ENCODE assay signal across 8 mouse cellular contexts in the genomic region with DNA sequence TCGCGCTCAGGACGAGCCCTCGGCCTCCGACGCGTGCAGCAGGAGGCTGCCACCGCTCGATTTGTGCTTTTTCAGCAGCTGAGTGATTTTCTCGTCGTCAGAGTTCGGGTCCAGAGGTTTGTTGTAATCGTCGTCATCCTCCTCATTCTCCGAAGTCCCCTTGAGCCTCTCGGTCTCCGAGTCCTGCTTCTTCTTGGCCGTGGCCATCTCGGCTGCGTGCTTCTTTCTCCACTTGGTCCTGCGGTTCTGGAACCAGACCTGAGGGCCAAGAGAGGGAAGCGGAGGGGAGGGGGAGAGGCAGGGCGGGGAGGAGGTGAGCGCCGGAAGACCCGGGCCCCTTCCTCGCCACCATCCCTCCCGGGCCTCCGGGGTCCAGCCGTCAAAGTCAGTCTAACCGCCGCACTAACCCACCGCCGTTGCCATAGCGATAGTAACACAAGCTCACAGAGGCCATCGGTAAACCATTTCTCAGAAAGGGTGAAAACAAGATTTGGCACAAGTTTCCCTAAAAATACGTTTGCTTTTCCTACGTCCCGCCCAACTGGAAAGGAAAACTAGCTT. TPM values are rescaled to one million over a fixed set of nuclear protein-coding genes. Genes with fewer than 3 reads are reported as not detected.
DNase-seq lines count a peak whose midpoint lies in the region; ATAC-seq lines count a peak whose summit lies in the region.
"Had no signal": no experiment of that assay in that cellular context is flagged by ENCODE, and none has a peak within 500 bp of the region (broad histone marks: within the 10 kb centered on the region; RNA-seq: fewer than 3 reads in every experiment).

No protein-coding gene starts in this region.

- no peak for ATAC-seq in megakaryocyte, adult 5-6 weeks (ENCODE audit: poor library complexity, severe bottlenecking)
- ATAC-seq in forebrain, embryonic 12.5 days (ENCODE audit: low FRiP score): 0 out of 2 replicates have a peak, but pooled peaks have one; percentile 33
- ATAC-seq in stomach, embryonic 16.5 days (ENCODE audit: insufficient read depth, low FRiP score): no peak

- H3K27me3 ChIP-seq in megakaryocyte, embryonic 14.5 days (replicated peaks): peaks cover 96% of the 10 kb centered on the region
- peaks cover 90% of the 10 kb centered on the region for H3K27me3 ChIP-seq in forebrain, embryonic 12.5 days
- peaks cover 100% of the 10 kb centered on the region for H3K27me3 ChIP-seq in limb, embryonic 10.5 days (ENCODE audit: low read depth, poor library complexity, severe bottlenecking)
- H3K27me3 ChIP-seq in stomach, embryonic 16.5 days (ENCODE audit: control insufficient read depth, insufficient read depth, low read length): peaks cover 70% of the 10 kb centered on the region

- H3K4me2 ChIP-seq in forebrain, embryonic 12.5 days: peak overlapping the region; percentile 35
- H3K4me2 ChIP-seq in stomach, embryonic 16.5 days (ENCODE audit: low read depth, low read length): peak overlapping the region; percentile 3; the same call in 1 of the 2 replicates

- peak overlapping the region; percentile 26 for H3K4me3 ChIP-seq in megakaryocyte, embryonic 14.5 days (replicated peaks)
- peak overlapping the region; percentile 15; the same call in 1 of the 2 replicates for H3K4me3 ChIP-seq in forebrain, embryonic 12.5 days (replicated peaks)
- H3K4me3 ChIP-seq in limb, embryonic 10.5 days: peak overlapping the region; percentile 32
- peak overlapping the region; percentile 19 for H3K4me3 ChIP-seq in stomach, embryonic 16.5 days (replicated peaks; ENCODE audit: low read length)

- peaks cover 14% of the 10 kb centered on the region; the same call in 1 of the 2 replicates for H3K9me3 ChIP-seq in megakaryocyte, embryonic 14.5 days
- no peaks in the 10 kb centered on the region for H3K9me3 ChIP-seq in forebrain, embryonic 12.5 days
- no peaks in the 10 kb centered on the region for H3K9me3 ChIP-seq in limb, embryonic 10.5 days (replicated peaks)
- H3K9me3 ChIP-seq in stomach, embryonic 16.5 days (replicated peaks; ENCODE audit: control insufficient read depth, low read length): no peaks in the 10 kb centered on the region

- WGBS in forebrain, embryonic 12.5 days: under 1% methylated on average over 36 of the region's 39 CpGs
- whole genome bisulfite sequencing in limb, embryonic 10.5 days: under 1% methylated on average over 39 of the region's 39 CpGs
- WGBS in stomach, embryonic 16.5 days: 3% methylated on average over 39 of the region's 39 CpGs

- H3K36me3 ChIP-seq in megakaryocyte, embryonic 14.5 days (replicated peaks; ENCODE audit: low read length): no peaks in the 10 kb centered on the region
- no peaks in the 10 kb centered on the region for H3K36me3 ChIP-seq in forebrain, embryonic 12.5 days (replicated peaks)
- no peaks in the 10 kb centered on the region for H3K36me3 ChIP-seq in limb, embryonic 10.5 days
- no peaks in the 10 kb centered on the region for H3K36me3 ChIP-seq in stomach, embryonic 16.5 days (ENCODE audit: control insufficient read depth, insufficient read depth, low read length)

- peak; percentile 78 for DNase-seq in limb, embryonic 10.5 days (ENCODE audit: low spot score)
- DNase-seq in layer of hippocampus, adult 8-10 months (ENCODE audit: low spot score in 2 of 2): no peak
- DNase-seq in cerebellum, adult 9-11 months: no peak

- no peak overlapping the region for H3K27ac ChIP-seq in forebrain, embryonic 12.5 days
- no peak overlapping the region for H3K27ac ChIP-seq in limb, embryonic 10.5 days
- no peak overlapping the region for H3K27ac ChIP-seq in stomach, embryonic 16.5 days (ENCODE audit: low read length)

- H3K9ac ChIP-seq in forebrain, embryonic 12.5 days: no peak overlapping the region
- H3K9ac ChIP-seq in stomach, embryonic 16.5 days (ENCODE audit: low read length): no peak overlapping the region

- H3K4me1 ChIP-seq in megakaryocyte, embryonic 14.5 days: peaks cover 30% of the 10 kb centered on the region
- H3K4me1 ChIP-seq in forebrain, embryonic 12.5 days: peaks cover 25% of the 10 kb centered on the region
- peaks cover 26% of the 10 kb centered on the region for H3K4me1 ChIP-seq in limb, embryonic 10.5 days
- peaks cover 11% of the 10 kb centered on the region for H3K4me1 ChIP-seq in stomach, embryonic 16.5 days (ENCODE audit: control insufficient read depth, insufficient read depth, low read length)

RNA-seq across cellular contexts. Expression of a gene that starts 5.3 kb away (rescaled TPM):
- polyA plus RNA-seq in megakaryocyte, embryonic 14.5 days (2012; ENCODE audit: insufficient read depth, low replicate concordance): 0.21 TPM in 1 of 2 replicates, not detected in the other
- not detected in 2 replicates for total RNA-seq in megakaryocyte, adult 5-6 weeks (2015)
- not detected in 2 replicates for total RNA-seq in megakaryocyte, adult 5-6 weeks (2017)
- polyA plus RNA-seq in forebrain, embryonic 12.5 days (2016; fragmentation: Nextera tagmentation; extraction: Ambion mirVana): 0.40 and 0.50 TPM in 2 replicates
- polyA plus RNA-seq in limb, embryonic 10.5 days (2016; fragmentation: Nextera tagmentation; extraction: Ambion mirVana): 0.05 and 0.06 TPM in 2 replicates
- polyA plus RNA-seq in stomach, embryonic 16.5 days (2015; fragmentation: Nextera tagmentation; extraction: Ambion mirVana): 2.7 TPM in 2 replicates
- total RNA-seq in layer of hippocampus, adult 8-10 months (2022): under 1 TPM; 0.25 to 0.34 (median 0.31) TPM
- total RNA-seq: neutrophil, adult 5-6 weeks had no signal
